Mouse (Mus musculus) kidney, adult 9 months (tissue): ENCODE results near the gene Ppp1r11.
"Not testable (repeated sequence)": the region's sequence is repeated elsewhere in the genome, so short reads cannot be mapped to it uniquely, and the experiment has no call there.

Source experiments
- DNase-seq: peaks from one replicate; pipeline ENCODE4 v3.0.0; 2022

Gene Ppp1r11

DNA sequence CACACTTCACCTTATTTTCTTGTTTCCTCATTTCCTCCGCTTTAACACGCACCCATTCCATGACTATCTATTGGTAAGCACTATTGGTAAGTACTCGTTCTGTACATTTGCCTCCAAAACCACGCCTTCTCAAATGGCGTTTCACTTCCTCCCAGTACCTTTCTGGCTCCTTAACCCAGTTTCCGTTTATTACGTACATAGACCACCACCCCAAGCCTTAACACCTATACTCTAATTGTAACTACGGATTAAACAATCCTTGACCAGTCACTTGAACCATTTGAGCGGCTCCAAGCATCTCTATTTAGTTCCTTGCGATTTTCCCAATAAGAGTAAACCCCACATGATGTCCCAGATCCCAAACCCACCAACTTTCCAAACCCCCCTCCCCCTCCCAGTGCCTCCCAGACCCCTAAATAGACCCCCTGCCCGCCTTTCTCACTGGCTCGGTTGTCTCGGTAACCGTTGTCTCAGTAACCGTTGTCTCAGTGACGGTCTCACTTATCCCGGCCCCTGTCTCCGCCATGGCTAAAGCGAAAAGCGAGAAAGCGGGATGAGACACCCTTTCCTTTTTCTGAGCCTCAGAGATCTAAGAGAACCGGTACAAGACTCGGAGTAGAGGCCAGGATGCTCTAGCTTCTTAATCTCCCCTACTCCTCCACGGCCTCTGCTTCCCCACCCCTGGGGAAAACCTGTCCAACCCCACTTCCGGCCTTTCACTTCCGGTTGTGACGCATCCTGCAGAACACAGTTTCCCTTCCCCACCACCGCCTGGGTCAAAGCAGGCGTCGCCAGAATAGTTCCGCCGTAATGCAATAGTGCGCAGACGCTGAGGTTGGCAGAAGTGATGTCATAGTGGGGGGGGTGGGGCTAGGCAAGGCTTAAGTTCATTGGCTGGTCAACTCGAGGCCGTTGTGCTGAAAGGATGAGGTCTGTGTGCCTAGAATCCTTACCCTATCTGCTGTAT is at the start of gene Ppp1r11:
Ppp1r11 (minus strand) TSS at position 761 of the 967 bp plus-strand sequence.
- peak; percentile 98 for DNase-seq

DNA sequence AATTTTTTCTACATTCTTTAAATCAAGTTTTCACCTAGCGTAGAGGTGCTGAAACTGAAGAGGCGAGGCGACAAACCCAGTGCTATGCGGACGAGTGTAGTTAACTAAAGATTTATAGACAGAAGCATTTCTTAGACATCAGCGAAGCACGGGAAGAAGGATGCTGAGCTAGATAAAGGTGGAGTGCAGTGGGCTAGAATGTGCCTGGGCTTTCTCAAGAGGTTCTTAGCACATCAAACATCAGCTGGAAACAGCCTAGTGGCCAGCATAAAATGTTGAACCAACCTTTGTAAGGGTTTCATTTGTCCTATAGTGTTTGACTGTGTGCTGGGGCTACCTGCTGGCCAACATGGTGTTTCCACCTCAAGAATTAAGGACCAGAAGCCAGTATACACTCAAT is 49.3 kb upstream of the Ppp1r11 start, which contains the start of gene Zfp57:
Zfp57 (plus strand) TSS at position 301 of the 400 bp plus-strand sequence.
- DNase-seq, result no peak

- DNase-seq, result no peak
These were observed 46.9 kb upstream of the Ppp1r11 start for GRCm38 (mm10) chr17:36998477-36998876.

DNA sequence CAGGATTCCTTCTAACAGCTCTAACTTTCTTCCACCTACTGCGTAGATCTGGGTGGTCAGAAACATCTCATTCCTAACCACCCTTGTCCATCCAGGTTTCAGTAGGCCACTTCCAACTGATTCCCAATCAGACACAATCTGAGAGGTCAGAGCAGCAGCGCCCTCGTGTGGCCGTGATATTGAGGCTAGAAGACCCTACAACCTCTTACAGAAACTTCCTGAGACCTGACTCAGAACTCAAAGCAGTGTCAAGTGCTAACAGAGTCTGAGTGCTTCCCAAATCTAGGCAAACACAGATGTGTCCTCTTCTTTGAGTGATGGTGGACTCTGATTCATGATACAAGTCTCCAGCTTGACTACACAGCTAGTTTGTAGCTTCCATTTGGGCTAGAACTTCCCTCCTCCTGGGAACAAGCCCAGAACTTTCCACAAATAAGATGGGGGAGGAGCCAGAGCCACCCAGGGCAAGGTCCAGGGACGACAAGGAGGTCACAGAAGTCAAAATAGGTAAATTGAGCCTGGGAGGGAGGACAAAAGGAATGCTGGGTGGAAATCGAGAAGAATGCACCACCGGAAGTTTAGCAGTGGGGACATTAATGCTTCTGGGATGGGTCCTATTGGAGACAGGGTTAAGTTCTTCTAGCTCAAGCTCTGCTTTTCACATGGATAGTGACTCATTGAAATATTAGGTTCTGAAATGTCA is 45.6 kb upstream of the Ppp1r11 start:
- DNase-seq, result peak; percentile 76

DNA sequence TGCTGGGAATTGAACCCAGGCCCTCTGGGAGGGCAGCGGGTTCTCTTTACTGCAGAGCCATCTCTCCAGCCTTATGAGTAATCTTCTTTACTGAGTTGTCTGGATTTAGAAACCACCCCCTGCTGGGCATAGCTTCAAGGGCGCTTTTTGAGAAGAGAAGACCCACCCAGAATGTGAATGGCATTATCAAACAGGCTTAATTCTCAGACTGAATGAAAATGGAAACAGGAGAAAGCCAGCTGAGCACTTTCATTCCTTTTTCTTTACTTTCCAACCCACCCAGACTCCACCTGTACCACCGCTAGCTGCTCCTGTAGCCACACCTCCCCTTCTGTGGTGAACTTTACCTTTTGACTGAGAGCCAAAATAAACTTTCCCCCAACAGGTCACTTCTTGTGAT is 43.9 kb upstream of the Ppp1r11 start:
- DNase-seq, result peak; percentile 11

- no peak for DNase-seq
These were observed 43.0 kb upstream of the Ppp1r11 start for GRCm38 (mm10) chr17:36994528-36994927.

DNA sequence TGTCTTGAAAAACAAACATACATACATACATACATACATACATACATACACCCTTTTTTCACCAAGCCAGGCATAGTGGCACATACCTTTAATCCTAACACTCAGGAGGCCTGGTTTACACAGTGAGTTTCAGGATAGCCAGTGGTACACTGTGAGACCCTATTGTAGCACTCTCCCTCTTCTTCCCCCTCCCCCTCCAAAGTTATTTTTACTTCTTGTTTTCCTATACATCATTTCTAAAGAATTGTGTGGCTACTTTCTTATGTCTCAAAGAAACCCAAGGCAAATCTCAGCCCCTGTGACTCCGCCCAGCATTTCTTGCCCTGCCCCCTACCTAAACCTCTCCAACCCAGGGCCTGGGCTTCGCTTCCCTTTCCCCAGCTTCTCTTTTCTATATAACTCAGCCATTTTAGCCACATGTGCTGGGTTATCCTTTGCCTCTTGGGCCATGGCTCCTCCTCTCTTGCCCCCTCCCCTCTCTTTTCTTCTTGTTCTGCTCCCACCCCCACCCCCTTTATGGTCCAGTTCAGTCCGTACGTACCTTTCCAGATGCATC is 42.3 kb upstream of the Ppp1r11 start:
- no peak for DNase-seq

GRCm38 (mm10) chr17:36992336-36993104 is 41.0 kb upstream of the Ppp1r11 start:
- no peak for DNase-seq

GRCm38 (mm10) chr17:36990630-36991029 is 39.1 kb upstream of the Ppp1r11 start:
- DNase-seq, result not testable (repeated sequence)

GRCm38 (mm10) chr17:36989437-36989836 is 37.9 kb upstream of the Ppp1r11 start, which contains the start of gene H2-M5:
TSS of gene H2-M5 (minus strand) at chr17:36989537.
- no peak for DNase-seq

DNA sequence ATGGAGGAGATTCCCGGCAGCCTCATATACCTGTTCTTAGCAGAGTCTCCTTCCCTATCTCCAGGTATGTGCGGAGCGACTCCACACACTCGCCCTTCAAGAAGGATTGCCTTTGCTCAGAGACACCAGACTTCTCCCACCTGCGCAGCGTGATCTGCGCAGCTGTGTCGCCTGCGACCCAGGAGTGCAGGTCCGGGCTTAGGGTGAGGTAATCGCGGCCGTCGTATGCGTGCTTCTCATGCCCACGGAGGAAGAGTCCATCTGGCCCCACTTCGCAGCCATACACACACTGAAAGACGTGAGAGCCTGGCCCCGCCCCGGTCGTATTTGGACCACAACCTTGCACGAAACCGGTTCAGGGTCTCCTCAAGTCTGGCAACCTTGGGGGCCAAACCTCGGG is 36.9 kb upstream of the Ppp1r11 start:
- DNase-seq, result no peak

DNA sequence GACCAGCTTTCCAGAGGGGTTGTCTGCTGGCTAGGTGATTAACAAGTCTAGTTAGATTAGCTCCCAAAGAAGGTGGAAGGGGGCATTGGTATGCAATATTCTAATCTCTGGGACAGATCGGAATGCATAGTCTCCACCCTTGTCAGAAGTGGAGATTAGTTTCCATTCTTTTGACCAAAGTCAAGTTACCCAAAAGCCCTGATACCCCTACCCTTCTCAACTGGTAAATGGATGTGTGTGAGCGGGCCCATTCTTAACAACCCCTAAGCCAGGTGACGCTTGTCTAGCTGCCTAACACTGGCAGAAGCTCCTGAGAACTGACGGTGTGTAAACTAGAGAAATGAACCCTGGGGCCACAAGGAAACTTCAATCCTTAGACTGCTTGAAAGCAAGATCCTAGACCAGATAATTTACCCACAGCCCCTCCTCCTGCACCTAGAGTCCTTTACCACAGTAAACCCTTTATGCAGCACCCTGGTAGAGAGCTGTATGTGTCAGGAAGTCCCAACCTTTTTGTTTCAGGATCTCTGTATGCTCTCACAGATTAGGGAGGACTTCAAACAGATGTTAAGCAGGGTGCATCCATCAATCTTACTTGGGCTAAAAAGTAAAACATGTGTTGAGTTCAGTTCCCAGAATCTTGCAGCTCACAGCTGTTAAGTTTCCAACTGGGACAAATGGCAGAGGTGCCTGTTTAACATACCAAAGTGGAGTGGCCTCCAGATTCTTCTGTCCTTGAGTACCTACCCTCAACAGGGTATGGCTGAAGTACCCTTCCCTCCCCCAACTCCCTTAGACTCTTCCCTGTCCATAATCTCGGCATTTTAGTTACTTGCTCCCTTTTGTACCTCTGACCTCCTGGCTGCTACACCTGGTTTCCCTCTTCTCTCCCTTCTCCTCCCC is 31.0 kb upstream of the Ppp1r11 start:
- no peak for DNase-seq

- DNase-seq, result no peak
These were observed 30.3 kb upstream of the Ppp1r11 start for GRCm38 (mm10) chr17:36981845-36982244.

DNA sequence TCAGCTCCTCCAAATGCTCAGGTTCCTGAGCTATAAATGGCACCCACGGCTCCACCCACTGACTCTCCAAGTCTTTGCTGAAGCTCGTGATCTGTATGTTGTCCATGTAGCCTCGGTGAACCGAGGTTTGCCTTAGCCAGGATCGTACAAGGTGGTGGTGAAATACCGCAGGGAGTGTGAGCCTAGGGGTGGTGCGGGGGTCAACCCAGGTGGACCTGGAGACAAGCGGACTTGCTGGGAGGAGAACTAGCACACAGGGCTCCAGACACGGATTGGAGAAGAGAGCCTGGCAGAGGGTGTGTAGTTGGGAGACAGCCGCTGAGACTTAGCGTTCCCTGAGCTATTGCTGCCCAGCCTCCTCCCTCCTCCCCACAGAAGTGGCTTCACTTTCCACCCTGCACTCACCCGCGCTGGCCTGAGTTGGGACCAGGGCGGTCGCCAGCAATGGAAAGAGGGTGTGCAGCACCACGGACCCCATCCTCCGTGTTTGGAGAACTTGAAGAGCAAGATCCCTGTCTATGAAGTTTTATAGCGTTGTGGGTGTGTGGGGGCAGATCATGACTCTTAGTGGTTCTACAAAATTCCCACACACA is 29.8 kb upstream of the Ppp1r11 start, which contains the start of gene 2410137M14Rik:
2410137M14Rik (minus strand) TSS at position 17 of the 593 bp plus-strand sequence.
- no peak for DNase-seq

DNA sequence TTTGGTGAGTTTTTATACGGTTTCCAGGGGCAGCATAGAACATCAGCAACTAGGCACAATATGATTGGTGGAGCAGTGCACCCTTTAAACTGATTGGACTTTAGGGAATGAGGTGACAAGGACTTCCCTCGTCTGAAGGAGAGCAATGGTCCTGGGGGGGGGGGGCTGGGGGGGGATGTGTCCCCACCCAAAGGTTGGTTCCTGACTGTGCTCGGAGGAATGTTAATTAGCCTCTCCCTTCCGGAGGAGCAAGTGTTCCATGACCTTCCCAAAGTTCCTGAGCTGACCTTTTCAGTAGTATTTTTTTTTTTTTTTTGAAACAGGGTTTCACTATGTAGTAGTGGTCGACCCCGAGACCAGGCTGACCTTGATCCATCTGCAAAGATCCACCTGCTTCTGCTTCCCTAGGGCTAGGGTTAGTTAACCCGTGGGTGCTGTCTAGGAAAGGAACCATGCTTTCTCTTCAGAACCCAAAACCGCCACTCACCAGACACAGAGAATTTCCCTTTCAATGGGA is 21.8 kb upstream of the Ppp1r11 start:
- DNase-seq, result no peak

DNA sequence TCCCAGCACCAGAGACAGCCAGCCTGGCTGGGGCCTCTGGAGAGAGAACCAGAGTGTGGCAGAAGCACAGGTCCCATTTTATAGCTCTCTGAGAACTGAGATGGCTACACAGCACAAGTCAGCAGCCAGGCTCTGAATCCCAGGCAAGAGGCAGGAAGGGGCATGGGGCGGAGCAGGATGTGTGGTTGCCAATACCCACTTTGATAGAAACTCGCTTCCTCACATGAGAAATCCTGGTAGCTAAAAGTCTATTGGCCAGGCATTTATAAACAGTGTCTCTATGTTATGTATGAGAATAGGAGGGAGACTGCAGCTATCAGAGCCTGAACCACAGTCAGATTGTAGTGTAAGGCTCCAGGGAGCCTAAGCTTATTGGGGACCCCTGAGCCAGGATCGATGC is 21.2 kb upstream of the Ppp1r11 start:
- no peak for DNase-seq

DNA sequence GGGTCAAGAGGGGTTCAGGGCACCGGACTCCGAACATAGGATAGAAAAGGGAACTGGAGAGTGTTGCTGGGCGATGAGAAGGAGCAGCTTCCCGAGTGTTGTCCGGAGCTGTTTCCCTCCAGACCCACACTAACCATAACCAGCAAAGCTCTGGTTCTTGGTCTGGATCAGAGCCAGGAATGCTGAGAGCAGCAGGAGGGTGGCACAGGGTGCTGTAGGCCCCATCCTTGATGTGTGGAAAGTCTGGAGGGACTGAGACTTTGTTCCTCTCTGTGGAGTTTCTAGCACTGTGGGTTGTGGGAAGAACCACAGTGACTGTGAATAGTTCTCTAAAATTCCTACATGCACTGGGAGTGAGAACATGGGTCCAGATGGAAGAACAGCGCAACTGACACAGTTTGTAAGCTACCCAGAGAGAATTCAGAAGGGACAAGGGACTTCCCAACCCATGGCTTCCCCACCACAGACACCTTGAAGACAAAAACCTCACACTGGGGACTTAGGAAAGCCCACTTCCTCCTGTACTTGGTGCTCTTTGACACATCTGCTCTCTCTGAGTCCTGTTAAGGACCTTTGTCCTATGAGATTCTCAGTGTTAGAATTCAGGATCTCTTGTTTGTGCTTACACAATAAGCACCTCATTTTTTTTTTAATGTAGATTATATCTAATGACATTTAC is 19.8 kb upstream of the Ppp1r11 start:
- no peak for DNase-seq

- no peak for DNase-seq
These were observed 18.9 kb upstream of the Ppp1r11 start for GRCm38 (mm10) chr17:36970316-36970890.

- DNase-seq, result no peak
These were observed 15.3 kb upstream of the Ppp1r11 start for GRCm38 (mm10) chr17:36966875-36967274.

DNA sequence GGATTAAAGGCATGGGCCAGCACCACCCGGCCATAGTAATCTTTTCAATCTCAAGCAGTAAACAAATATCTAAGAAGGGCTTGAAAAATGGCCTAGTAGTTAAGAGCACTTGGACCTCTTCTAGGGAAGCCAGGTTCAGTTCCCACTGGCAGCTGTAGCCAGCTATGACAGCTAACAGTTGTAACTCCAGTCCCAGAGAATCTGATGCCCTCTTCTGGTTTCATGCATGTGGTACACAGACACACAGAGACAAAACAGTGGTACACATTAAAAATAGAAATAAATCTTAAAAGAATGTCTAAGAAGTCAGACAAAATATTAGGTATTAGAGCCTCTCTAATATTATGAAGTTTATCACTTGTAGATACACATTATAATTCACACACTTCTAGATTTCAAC is 9.6 kb upstream of the Ppp1r11 start:
- DNase-seq, result no peak
